Mouse (Mus musculus) left cerebral cortex, postnatal 10 days (tissue): Measurements from ENCODE around the gene Slc41a2. TPM values are rescaled to one million over a fixed set of nuclear protein-coding genes. Genes with fewer than 3 reads are reported as not detected.

ENCODE experiments used
- total RNA-seq, 2 experiments: library from RNA; stranded (reverse); gene quantifications; 2 replicates each; pipeline ENCODE4 v1.2.3; 2021

The Slc41a2 gene
- total RNA-seq, 2 experiments from 2014 or later, result 35.6 to 37.7 TPM

Other genes with a start within 250 kb of the Slc41a2 start
- gene D10Wsu102e, start 22.3 kb upstream of the Slc41a2 start, total RNA-seq, result 1 to 10 TPM; 2.8 to 3.3 TPM
- gene Aldh1l2, start 196.3 kb upstream of the Slc41a2 start, total RNA-seq, result 1 to 10 TPM; 6.9 to 8.2 TPM
- gene Washc4, start 205.9 kb upstream of the Slc41a2 start, total RNA-seq, result 10 to 100 TPM; 20.9 to 21.3 TPM